ENCODE assay signal across 7 mouse cellular contexts in the genomic region with DNA sequence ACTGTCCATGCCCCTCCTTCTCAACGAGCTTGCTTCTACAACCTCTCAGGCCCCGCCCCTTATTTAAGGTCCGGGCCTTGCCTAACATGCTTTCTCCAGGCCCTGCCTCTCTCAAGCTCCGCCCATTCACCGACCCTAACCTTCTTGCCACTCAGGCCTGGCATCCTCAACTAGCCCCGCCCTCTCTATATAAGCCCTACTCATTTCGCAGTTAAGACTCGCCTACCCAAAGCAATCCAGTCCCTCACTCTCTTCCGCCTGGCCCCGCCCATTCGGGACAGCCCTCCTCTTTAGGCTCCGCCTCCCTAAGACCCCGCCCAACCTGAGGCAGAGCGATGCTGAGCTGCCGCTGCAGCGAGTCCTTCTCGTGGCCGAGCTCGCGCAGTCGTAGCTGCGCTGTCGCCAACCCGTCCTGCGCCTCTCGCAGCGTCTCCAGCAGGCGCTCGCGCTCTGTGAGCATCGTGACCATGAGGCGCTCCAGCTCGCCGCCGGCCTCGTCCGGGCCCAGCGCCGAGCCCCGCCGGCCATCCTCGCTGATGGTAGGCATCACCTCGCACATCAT. TPM values are rescaled to one million over a fixed set of nuclear protein-coding genes. Genes with fewer than 3 reads are reported as not detected.
A peak's percentile ranks its signal among the peaks of the same experiment; 100 is the strongest.
DNase-seq lines count a peak whose midpoint lies in the region; ATAC-seq lines count a peak whose summit lies in the region.

No protein-coding gene starts in this region.

- H3K27ac ChIP-seq in limb, embryonic 10.5 days = peak overlapping the region; percentile 72
- peak overlapping the region; percentile 68 for H3K27ac ChIP-seq in midbrain, embryonic 12.5 days (replicated peaks)

- H3K36me3 ChIP-seq in limb, embryonic 10.5 days = no peaks in the 10 kb centered on the region
- peaks cover 19% of the 10 kb centered on the region for H3K36me3 ChIP-seq in midbrain, embryonic 12.5 days

- H3K9me3 ChIP-seq in limb, embryonic 10.5 days (replicated peaks) = no peaks in the 10 kb centered on the region
- H3K9me3 ChIP-seq in midbrain, embryonic 12.5 days = no peaks in the 10 kb centered on the region

- peaks cover 84% of the 10 kb centered on the region for H3K27me3 ChIP-seq in limb, embryonic 10.5 days (ENCODE audit: low read depth, poor library complexity, severe bottlenecking)
- H3K27me3 ChIP-seq in midbrain, embryonic 12.5 days = peaks cover 37% of the 10 kb centered on the region

- H3K9ac ChIP-seq in midbrain, embryonic 12.5 days (replicated peaks) = peak overlapping the region; percentile 65

- H3K4me1 ChIP-seq in limb, embryonic 10.5 days = peaks cover 25% of the 10 kb centered on the region
- peaks cover 26% of the 10 kb centered on the region for H3K4me1 ChIP-seq in midbrain, embryonic 12.5 days

- peak overlapping the region; percentile 81 for H3K4me2 ChIP-seq in midbrain, embryonic 12.5 days (replicated peaks)

- peak; percentile 82 for ATAC-seq in activated CD4-positive, CD25-positive, alpha-beta regulatory T cell, adult 4 months
- ATAC-seq in granulocyte monocyte progenitor cell, adult 5-6 weeks (replicated peaks; ENCODE audit: poor library complexity, severe bottlenecking) = peak; percentile 75
- ATAC-seq in midbrain, embryonic 12.5 days (ENCODE audit: low FRiP score, low read depth) = peak; percentile 89

- under 1% methylated on average over 43 of the region's 43 CpGs for WGBS in limb, embryonic 10.5 days
- WGBS in midbrain, embryonic 12.5 days = under 1% methylated on average over 43 of the region's 43 CpGs

- peak overlapping the region; percentile 60 for H3K4me3 ChIP-seq in limb, embryonic 10.5 days
- peak overlapping the region; percentile 46 for H3K4me3 ChIP-seq in midbrain, embryonic 12.5 days

- peak; percentile 58 to 84 for DNase-seq in cerebellum, postnatal 4 days (ENCODE audit: low spot score in 2 of 2)
- DNase-seq in kidney, adult 11 months = peak; percentile 68
- DNase-seq in limb, embryonic 10.5 days (ENCODE audit: low spot score) = peak; percentile 81
- peak; percentile 78 for DNase-seq in right cerebral cortex, postnatal 4 days

RNA-seq across cellular contexts. Expression of a gene that starts 5.5 kb away (rescaled TPM):
- not detected for polyA plus RNA-seq in activated CD4-positive, CD25-positive, alpha-beta regulatory T cell, adult 4 months (2017; shearing (Covaris generic))
- 1.2 TPM in 1 of 2 replicates, not detected in the other for total RNA-seq in granulocyte monocyte progenitor cell, adult 5-6 weeks (2014; fragmentation: Nextera tagmentation)
- not detected in 2 replicates for total RNA-seq in granulocyte monocyte progenitor cell, adult 5-6 weeks (2017)
- 2.4 and 5.3 TPM in 2 replicates for polyA plus RNA-seq in limb, embryonic 10.5 days (2016; fragmentation: Nextera tagmentation; extraction: Ambion mirVana)
- 15.0 and 15.4 TPM in 2 replicates for polyA plus RNA-seq in midbrain, embryonic 12.5 days (2016; fragmentation: Nextera tagmentation; extraction: Ambion mirVana)

RNA-seq across cellular contexts. Expression of a gene that starts 9.1 kb away (rescaled TPM):
- polyA plus RNA-seq in activated CD4-positive, CD25-positive, alpha-beta regulatory T cell, adult 4 months (2017; shearing (Covaris generic)) = not detected
- total RNA-seq in granulocyte monocyte progenitor cell, adult 5-6 weeks (2014; fragmentation: Nextera tagmentation) = not detected in 2 replicates
- total RNA-seq in granulocyte monocyte progenitor cell, adult 5-6 weeks (2017) = 1.9 TPM in 1 of 2 replicates, not detected in the other
- polyA plus RNA-seq in limb, embryonic 10.5 days (2016; fragmentation: Nextera tagmentation; extraction: Ambion mirVana) = 0.40 and 0.64 TPM in 2 replicates
- 2.6 and 2.9 TPM in 2 replicates for polyA plus RNA-seq in midbrain, embryonic 12.5 days (2016; fragmentation: Nextera tagmentation; extraction: Ambion mirVana)

RNA-seq across cellular contexts. Expression of a gene that starts 26.2 kb away (rescaled TPM):
- polyA plus RNA-seq in activated CD4-positive, CD25-positive, alpha-beta regulatory T cell, adult 4 months (2017; shearing (Covaris generic)) = not detected
- not detected in 2 replicates for total RNA-seq in granulocyte monocyte progenitor cell, adult 5-6 weeks (2014; fragmentation: Nextera tagmentation)
- not detected in 2 replicates for total RNA-seq in granulocyte monocyte progenitor cell, adult 5-6 weeks (2017)
- polyA plus RNA-seq in limb, embryonic 10.5 days (2016; fragmentation: Nextera tagmentation; extraction: Ambion mirVana) = 0.24 and 0.39 TPM in 2 replicates
- 0.24 TPM in 1 of 2 replicates, not detected in the other for polyA plus RNA-seq in midbrain, embryonic 12.5 days (2016; fragmentation: Nextera tagmentation; extraction: Ambion mirVana)

RNA-seq across cellular contexts. Expression of a gene that starts 27.7 kb away (rescaled TPM):
- 10 to 100 TPM; 21.7 to 27.8 TPM for polyA plus RNA-seq in activated CD4-positive, CD25-positive, alpha-beta regulatory T cell, adult 4 months (2017; shearing (Covaris generic))
- total RNA-seq in granulocyte monocyte progenitor cell, adult 5-6 weeks (2014; fragmentation: Nextera tagmentation) = 5.4 and 6.3 TPM in 2 replicates
- 2.4 and 3.9 TPM in 2 replicates for total RNA-seq in granulocyte monocyte progenitor cell, adult 5-6 weeks (2017)
- polyA plus RNA-seq in limb, embryonic 10.5 days (2016; fragmentation: Nextera tagmentation; extraction: Ambion mirVana) = 5.2 and 8.4 TPM in 2 replicates
- polyA plus RNA-seq in midbrain, embryonic 12.5 days (2016; fragmentation: Nextera tagmentation; extraction: Ambion mirVana) = 7.9 and 8.2 TPM in 2 replicates

RNA-seq across cellular contexts. Expression of a gene that starts 34.2 kb away (rescaled TPM):
- polyA plus RNA-seq in activated CD4-positive, CD25-positive, alpha-beta regulatory T cell, adult 4 months (2017; shearing (Covaris generic)) = 100 to 1,000 TPM in 1 of 2 experiments, 10 to 100 TPM in 1; 68.1 to 108 TPM
- total RNA-seq in granulocyte monocyte progenitor cell, adult 5-6 weeks (2014; fragmentation: Nextera tagmentation) = 259 and 270 TPM in 2 replicates
- 374 and 382 TPM in 2 replicates for total RNA-seq in granulocyte monocyte progenitor cell, adult 5-6 weeks (2017)
- polyA plus RNA-seq in limb, embryonic 10.5 days (2016; fragmentation: Nextera tagmentation; extraction: Ambion mirVana) = 305 and 308 TPM in 2 replicates
- polyA plus RNA-seq in midbrain, embryonic 12.5 days (2016; fragmentation: Nextera tagmentation; extraction: Ambion mirVana) = 294 and 300 TPM in 2 replicates

Comparison
In these comparisons a context has a peak if more than half of its experiments do, and no peak if none do; other contexts are left out.
1. Peak in every context shown above with its lines: DNase-seq, ATAC-seq, H3K4me3 ChIP-seq and H3K27ac ChIP-seq.